Mouse (Mus musculus): ENCODE measurements around the gene Slc25a29.

GRCm38 (mm10) chr12:108832851-108833250 is 2.8 kb downstream of the Slc25a29 start:
- TF ChIP-seq CTCF (conservative IDR thresholded peaks at IDR 0.05 in 1 of 2, IDR thresholded peaks at IDR 0.05 in 1 of 2; ENCODE audit: low read depth in 2 of 2, low read length in 2 of 2) = no peak
- TF ChIP-seq MEF2A (IDR thresholded peaks at IDR 0.05; ENCODE audit: borderline replicate concordance, low read depth, low read length) = no peak
- no peak for TF ChIP-seq ZMIZ1 (IDR thresholded peaks at IDR 0.05; ENCODE audit: low read depth, low read length)
- TF ChIP-seq CHD1 (IDR thresholded peaks at IDR 0.05; ENCODE audit: low read depth, low read length) = no peak
- no peak for TF ChIP-seq POLR2A (IDR thresholded peaks at IDR 0.05; ENCODE audit: low read depth, low read length)
